Mouse (Mus musculus) right cerebral cortex, adult 2 months (tissue): ENCODE data around the gene Nsd1.
A peak's percentile ranks its signal among the peaks of the same experiment; 100 is the strongest.

Experiments used
- DNase-seq, 2 experiments: peaks; one replicate each; pipeline ENCODE4 v3.0.0; 2021 to 2022; ENCODE audit warnings: low spot score in 2 of 2

Gene Nsd1

GRCm38 (mm10) chr13:55329109-55329682, 119.6 kb downstream of the Nsd1 start:
- DNase-seq: peak in 1 of 2 experiments; percentile 36

GRCm38 (mm10) chr13:55329683-55330566, 120.3 kb downstream of the Nsd1 start, which contains the start of gene Mxd3:
TSS of gene Mxd3 (minus strand) at chr13:55329823.
- peak; percentile 78 to 80 for DNase-seq

GRCm38 (mm10) chr13:55330567-55331400, 121.2 kb downstream of the Nsd1 start:
- DNase-seq: no peak

- no peak for DNase-seq
Measured at GRCm38 (mm10) chr13:55332331-55332730, 122.7 kb downstream of the Nsd1 start.

- DNase-seq: no peak
Measured at GRCm38 (mm10) chr13:55335701-55336100, 126.1 kb downstream of the Nsd1 start.

GRCm38 (mm10) chr13:55337341-55337975, 127.9 kb downstream of the Nsd1 start:
- no peak for DNase-seq

- no peak for DNase-seq
Measured at GRCm38 (mm10) chr13:55338131-55339054, 128.8 kb downstream of the Nsd1 start.

GRCm38 (mm10) chr13:55339259-55339658, 129.7 kb downstream of the Nsd1 start:
- no peak for DNase-seq

GRCm38 (mm10) chr13:55342469-55342868, 132.9 kb downstream of the Nsd1 start:
- no peak for DNase-seq

GRCm38 (mm10) chr13:55344286-55344685, 134.7 kb downstream of the Nsd1 start:
- peak; percentile 58 to 61 for DNase-seq

GRCm38 (mm10) chr13:55346745-55347144, 137.2 kb downstream of the Nsd1 start:
- DNase-seq: no peak

- no peak for DNase-seq
Measured at GRCm38 (mm10) chr13:55361145-55361544, 151.6 kb downstream of the Nsd1 start.

- no peak for DNase-seq
Measured at GRCm38 (mm10) chr13:55361974-55362452, 152.4 kb downstream of the Nsd1 start.

- DNase-seq: peak; percentile 97 to 98
Measured at GRCm38 (mm10) chr13:55362453-55363060, 153.0 kb downstream of the Nsd1 start, which contains the start of gene Lman2. TSS of gene Lman2 (minus strand) at chr13:55362783.
